Mouse (Mus musculus) heart, adult 8-10 months (tissue): ENCODE measurements around the gene Gm10277. TPM values are rescaled to one million over a fixed set of nuclear protein-coding genes. Genes with fewer than 3 reads are reported as not detected.

Experiments used
- total RNA-seq, 4 experiments: library from RNA; stranded (reverse); gene quantifications; 2 replicates each; pipeline ENCODE4 v1.2.4; 2022

Gene Gm10277
- total RNA-seq, 4 experiments from 2014 or later, result not detected

Other genes with a start within 250 kb of the Gm10277 start
- gene Taok1, start 179.9 kb downstream of the Gm10277 start, total RNA-seq, result 10 to 100 TPM; 48.8 to 61.9 (median 56.1) TPM
- gene Nufip2, start 101.6 kb downstream of the Gm10277 start, total RNA-seq, result 10 to 100 TPM; 38.9 to 49.7 (median 45.2) TPM
- not detected for gene Cryba1, start 62.5 kb downstream of the Gm10277 start, total RNA-seq
- 100 to 1,000 TPM; 256 to 285 (median 277) TPM for gene Myo18a, start 24.5 kb downstream of the Gm10277 start, total RNA-seq
- under 1 TPM; 0.43 to 0.82 (median 0.59) TPM for gene Pipox, start 106.3 kb upstream of the Gm10277 start, total RNA-seq
- gene Sez6, start 143.1 kb upstream of the Gm10277 start, total RNA-seq, result under 1 TPM; 0.19 to 0.84 (median 0.52) TPM
- 10 to 100 TPM; 24.8 to 27.5 (median 26.0) TPM for gene Phf12, start 195.0 kb upstream of the Gm10277 start, total RNA-seq
- gene Dhrs13, start 244.5 kb upstream of the Gm10277 start, total RNA-seq, result 1 to 10 TPM; 2.8 to 5.1 (median 4.2) TPM